Mouse (Mus musculus) cerebellum, postnatal 36 days (tissue): ENCODE results near the gene Chac2.
"Not testable (repeated sequence)": the region's sequence is repeated elsewhere in the genome, so short reads cannot be mapped to it uniquely, and the experiment has no call there.

Source experiments
- DNase-seq, 2 experiments: peaks; one replicate each; pipeline ENCODE4 v3.0.0; 2021 to 2022; ENCODE audit warnings: mixed read lengths in 2 of 2

The Chac2 gene

DNA sequence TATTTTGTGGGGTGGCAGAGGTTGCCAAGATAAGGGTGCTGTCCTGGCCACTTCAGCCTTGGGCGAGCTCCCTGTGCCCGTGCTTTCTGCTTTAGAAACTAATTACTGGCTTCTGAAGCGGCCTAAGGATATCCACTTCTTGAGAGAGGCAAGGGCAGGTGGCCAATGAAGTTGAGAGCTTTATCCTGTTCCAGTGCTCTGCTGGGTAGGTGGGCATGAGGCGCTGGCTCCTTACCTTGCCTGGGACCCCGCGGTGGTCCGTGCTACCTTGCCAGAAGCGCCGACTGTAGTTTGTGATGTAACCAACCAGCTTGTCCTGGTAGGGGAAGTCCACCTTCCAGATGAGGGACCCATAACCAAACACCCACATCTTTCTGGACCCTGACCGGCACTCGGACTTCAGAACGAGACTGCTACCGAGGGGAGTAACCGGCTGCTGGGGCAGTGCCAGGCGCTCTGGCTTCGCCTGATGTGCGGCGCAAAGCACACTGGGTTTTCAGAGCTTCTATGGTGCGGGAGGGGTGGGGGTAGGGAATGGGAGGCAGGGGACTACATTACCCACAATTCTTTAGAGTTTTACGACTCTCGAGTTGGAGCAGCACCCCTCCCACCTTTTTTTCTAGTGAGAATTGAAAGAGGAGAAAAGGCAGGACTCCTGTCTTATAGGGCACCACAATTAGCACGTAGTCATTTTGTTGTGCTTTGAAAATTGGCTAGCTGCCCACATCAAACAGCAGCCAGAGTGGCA lies at the start of gene Chac2:
TSS of gene Chac2 (minus strand) at position 474 of the 748 bp plus-strand sequence.
- DNase-seq: peak; percentile 80 to 83

DNA sequence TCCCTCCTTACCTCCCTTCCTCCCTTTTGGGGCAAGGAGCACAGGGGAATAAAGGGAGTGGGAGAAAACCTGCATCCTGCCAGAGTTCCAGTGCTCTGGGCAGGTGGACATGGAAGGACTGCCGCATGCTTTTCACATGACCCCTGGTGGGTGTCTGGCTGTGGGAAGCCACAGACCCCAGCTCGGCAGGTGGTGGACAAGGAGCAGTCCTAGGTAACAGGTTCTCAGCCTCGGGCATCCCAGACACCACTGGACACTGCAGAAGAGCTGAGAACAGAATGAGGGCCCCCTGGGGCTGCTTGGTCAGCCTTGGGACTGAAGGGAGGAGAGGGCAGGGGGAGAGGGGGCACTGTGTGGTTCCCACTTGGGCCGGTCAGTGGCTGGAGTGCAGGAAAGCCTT lies 48.8 kb upstream of the Chac2 start:
- no peak for DNase-seq

DNA sequence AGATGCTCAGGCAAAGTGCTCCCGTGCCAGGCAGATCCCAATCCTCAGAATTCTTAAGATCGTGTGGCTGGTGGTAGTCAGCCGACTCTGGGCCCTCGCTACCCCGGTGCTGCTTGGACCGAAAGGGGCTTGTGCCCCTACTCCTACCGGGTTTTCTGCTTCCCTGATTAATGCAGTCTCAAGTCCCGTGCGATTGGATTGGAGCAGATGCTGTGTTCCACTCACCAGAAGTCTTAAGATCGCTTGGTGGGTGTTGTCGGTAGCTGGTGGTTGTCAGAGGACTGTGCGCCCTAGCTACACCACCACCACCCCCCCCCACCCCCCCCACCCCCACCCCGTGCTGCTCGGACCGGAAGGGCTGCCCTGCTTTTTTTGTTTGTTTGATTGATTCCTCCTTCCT lies 31.3 kb upstream of the Chac2 start:
- DNase-seq: not testable (repeated sequence)

DNA sequence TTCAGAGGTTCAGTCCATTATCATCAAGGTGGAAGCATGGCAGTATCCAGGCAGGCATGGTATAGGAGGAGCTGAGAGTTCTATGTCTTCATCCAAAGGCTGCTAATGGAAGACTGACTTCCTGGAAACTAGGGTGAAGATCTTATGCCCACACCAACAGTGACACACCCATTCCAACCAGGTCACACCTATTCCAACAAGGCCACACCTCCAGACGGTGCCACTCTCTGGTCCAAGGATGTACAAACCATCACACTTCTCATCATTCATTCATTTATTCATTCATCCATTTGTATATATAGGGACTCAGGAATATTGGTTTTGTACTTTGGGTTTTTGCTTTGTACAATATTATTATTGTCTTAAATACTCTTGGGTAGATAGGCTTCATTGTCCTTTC lies 23.5 kb upstream of the Chac2 start:
- DNase-seq: not testable (repeated sequence)

DNA sequence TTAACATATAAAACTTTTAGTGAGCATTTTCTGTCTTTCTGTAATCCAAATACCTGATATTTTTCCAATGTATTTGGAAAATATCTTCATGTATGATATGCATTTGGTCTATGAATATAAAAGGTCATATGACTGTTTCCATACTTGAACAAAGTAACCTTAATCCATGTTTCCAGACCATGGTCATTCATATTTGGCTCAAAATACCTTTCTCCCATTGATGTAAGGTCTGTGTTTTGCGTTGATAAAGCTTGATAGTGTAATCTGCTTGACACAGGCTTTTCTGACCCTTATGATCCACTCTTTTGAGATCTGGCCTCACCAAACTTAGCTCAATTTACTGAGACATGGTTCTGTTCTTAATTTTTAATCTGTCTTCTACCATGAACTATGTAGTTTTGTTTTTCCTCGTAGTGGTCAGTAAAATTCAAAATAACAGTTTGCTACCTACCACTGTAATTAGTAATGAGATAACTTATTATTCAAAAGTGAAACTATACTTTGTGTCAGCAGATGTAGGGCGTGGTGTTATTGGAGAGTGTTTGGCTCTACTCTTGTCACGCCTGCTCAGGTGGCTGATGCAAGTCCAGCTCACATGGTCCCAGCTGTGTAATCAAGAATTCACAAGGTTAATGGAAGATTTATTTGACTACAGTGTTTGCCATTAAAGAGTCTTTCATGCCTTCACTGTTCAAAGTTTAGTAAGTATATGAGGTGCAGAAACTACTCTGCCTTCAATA lies 15.2 kb upstream of the Chac2 start:
- no peak for DNase-seq

DNA sequence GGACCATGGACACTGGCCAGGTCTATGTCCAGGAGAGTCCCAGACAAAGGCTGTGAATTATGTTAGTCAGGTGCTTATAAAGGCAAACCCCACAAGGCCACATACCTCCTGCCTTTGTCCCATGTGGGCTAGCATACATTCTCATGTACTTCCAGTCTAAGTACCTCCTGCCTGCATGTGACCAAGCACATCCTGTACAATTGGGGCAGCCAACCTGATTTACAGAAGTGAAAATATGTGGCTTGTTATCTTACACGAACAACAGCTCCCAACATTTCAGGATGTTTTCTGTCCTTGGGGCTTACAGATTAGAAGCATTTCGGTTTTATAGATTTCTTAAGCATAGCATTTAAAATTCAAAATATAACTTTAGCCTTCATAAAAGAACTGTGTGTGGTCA lies 13.9 kb upstream of the Chac2 start:
- no peak for DNase-seq

DNA sequence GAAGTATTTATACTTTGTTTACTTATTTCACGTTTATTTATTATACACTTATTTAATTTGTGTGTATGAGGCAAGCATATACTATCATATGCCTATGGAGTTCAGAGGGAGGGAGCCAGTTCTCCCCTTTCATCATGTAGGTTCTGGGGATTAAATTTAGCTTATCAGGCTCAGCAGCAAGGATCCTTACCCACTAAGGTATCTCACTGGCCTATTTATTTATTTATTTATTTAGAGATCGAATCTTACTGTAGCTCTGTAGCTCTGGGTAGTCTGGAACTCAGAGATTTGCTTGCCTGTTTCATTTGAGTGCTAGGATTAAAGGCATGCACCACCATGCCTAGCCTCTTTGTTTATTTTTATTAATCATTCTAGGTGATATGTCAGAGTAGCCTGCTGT lies 12.6 kb upstream of the Chac2 start:
- no peak for DNase-seq

DNA sequence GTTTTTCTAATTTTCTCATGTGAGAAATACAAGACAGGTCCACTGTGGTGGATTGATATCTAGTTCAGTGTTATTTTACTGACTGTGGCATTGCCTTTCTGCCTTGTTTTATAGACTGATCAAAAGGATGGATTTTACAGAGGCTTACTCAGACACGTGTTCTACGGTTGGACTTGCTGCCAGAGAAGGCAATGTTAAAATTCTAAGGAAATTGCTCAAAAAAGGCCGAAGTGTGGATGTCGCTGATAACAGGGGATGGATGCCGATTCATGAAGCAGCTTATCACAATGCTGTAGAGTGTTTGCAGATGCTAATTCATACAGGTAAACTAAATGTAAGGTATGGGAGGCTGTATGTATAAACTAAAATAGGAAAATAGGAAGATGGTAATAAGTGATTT lies 12.0 kb upstream of the Chac2 start:
- DNase-seq: no peak

DNA sequence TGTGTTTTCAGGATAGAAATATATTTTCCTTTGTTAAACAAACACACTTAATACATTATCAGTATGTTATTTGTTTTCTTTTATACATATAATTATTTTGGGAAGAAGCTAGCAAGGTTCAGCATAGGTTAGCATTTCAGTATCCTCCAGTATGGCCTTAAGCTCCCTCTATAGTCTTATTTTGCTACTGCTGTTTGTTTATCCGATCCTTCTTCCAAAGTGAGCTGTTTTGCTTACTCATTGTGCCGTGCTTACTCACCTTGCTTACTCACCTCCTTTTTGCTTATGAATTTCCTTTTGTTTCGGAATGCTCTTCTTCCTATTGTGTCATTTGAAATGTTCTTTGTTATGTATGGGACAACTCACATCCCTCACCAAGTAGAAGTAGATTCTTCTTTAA lies 10.5 kb upstream of the Chac2 start:
- DNase-seq: no peak

DNA sequence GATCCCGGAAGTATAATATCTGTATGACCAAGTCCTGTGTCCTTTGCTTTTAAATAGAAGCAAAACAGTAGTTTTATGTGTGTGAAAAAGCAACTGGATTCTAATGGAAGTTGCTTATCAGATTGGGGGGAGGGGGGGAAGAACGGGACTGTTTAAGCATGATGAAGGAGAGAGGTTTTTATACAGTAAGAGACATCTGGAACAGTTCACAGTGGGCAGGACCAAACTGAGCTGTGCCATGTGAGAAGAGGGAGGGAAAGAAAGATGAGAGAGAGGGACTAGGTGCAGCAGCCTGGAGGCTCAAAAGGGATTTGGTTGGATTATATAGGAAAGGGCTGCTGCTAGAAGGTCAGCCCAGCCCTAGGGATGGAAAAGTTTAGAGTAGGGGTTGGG lies 471 bp upstream of the Chac2 start:
- DNase-seq: no peak

DNA sequence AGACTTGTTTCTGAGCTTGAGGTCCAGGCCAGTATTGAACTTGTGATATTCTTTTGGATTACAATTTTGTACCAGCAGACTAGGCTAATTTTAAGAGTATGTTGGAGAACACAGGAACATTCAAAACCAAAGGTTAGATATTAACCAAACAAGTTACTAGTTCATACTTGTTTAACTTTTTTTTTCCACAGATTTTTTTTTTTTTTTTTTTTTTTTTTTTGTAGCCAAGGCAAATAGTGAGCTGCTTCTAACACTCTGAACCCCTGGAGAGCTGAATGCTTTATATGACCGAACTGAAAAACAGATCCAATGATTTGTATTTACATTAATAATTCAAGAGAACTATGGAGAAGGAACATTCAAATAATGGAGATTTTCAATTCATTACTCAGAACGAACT lies 913 bp downstream of the Chac2 start:
- DNase-seq: no peak

DNA sequence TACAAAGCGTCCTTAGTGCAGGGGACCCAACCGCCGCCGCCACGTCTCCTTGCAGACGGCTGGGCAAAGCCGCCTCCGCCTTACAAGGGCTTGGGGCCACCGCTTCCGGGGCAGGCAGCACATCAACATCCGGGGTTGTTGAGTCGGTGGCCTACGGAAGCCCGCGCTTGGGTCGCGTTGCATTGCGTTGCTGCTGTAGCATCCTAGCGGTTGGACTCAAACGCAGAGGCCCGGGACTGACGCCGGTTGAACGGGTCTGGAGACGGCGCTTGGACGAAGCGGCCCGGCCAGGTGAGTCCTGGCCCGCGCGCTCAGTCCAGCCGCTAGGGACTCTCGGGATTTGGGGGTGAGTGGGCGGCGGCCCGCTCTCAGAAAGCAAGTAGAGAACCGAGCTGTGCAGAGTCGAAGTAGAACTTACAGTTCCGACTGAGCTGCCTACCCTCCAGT lies 31.8 kb downstream of the Chac2 start, which contains the start of gene Erlec1:
TSS of gene Erlec1 (minus strand) at position 57 of the 447 bp plus-strand sequence.
- peak; percentile 89 to 91 for DNase-seq

DNA sequence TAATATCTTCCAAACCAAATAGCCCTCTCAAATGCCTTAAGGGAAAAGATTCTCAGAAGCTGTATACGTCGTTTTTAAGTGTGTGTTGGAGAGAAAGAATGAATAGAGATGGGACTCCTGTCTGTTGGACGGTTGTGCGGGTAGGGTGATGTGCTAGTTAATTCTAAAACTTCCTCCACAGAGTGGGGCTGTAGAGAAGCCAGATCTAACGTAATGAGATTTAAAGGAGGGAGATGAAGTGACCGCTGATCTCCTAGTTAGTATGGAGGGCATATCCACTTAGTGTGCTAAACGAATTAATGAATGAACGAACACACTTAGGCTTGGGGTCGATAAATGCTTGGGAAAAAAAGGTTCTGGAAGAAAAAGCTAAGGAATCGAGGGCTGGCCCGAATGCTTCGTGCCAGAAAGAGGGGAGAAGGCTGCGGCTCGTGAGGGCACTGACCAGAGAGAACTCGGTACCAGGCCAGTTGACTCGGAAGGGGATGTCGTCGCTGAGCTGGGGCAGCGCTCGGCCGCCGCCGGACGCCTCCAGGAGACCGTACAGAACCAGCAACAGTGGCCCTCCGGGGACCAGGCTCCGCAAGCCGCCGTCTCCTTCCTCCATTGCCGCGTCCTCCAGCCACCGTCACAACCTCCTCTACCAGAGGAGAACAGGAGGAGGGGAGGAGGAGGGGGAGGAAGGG lies 32.5 kb downstream of the Chac2 start:
- peak; percentile 52 to 56 for DNase-seq

DNA sequence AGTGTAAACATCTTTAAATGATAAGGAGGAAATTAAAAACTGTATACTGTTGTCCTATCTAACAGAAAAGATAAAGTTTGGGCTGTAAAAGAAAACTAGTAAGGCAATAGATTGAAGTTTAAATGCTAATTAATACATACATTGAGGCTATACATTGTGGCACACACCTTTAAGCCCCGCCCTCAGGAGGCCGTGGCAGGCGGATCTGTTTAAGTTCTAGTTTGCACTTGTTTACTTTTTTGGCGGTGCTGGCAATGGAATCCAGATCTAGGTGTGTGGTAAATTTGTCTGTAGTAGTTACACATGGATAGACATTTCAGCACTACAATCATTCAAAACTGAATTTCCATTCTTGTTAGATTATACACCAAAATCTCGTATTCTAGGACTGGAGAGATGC lies 33.3 kb downstream of the Chac2 start:
- no peak for DNase-seq

DNA sequence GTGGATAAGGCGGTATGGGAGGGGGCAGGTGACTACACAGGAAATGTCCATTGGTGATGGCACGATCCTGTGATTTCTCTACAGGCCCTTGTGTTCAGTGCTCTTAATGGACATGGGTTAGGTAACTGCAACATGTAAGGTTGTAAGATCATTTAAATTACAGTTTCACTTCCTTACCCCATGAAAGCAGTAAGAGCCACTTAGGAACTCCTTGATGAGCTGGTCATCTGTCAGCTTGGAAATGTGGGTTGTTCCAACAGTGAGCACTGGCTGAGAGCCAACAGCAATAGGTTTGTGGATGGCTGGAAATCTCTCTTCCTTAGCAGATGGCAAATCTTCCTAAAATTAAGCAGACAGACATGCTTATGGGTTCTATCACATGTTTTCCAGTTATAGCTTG lies 42.6 kb downstream of the Chac2 start:
- DNase-seq: peak; percentile 82 to 83

DNA sequence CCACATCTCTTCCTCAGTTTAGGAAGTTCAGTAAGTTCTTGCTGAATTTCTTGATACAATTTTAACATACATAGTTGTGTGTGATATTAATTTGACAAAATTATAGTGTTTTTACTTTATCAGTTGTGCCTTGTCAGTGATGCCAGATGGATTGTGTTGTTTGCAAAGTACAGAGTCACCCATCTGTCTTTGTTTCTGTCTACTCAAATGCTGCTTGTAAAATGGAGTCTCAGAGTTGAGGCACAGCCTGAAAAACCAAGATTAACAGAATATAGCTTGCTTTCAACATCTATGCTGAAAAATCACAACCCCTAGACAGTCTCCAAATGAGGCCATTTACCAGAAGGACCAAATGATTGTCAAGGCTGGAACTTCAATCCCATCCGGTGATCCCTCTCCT lies 57.7 kb downstream of the Chac2 start:
- no peak for DNase-seq

DNA sequence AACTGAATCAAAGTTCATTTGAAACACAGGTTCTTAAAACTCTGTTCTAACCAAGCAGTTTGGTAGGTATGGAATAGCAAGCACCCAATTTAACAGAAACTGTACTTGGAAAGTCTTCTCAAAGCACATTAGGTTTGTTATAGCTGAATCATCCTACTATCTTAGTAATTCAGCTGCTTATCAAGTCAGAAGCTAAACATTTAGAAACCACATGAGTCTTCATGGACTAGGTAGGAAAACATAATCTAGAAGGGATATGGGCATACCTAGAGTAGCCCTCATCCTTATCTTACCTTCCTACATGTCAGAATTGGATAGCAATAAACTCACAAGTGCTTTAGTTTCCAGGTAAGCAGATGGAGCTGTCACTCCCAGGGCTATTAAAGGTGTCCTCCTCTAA lies 58.1 kb downstream of the Chac2 start:
- no peak for DNase-seq
